Mouse (Mus musculus): ENCODE measurements around the gene Gm16253.

GRCm38 (mm10) chr3:96540740-96541139, 36.0 kb upstream of the Gm16253 start:
- TF ChIP-seq GATA1 (IDR thresholded peaks at IDR 0.05; ENCODE audit: low read length) (no peak), TAL1 (IDR thresholded peaks at IDR 0.05; ENCODE audit: low read length) (no peak)

Measured in erythroblast, embryonic 14.5 days (primary cell).